Mouse (Mus musculus) bone marrow, adult 2 months (tissue): ENCODE results near the gene Faap100.

ENCODE experiments used
- CTCF ChIP-seq: fragments of 200-500 bp; IDR thresholded peaks from 2 replicates; pipeline ENCODE4 v1.5.1; 2011; ENCODE audit warnings: low read length, control low read depth; ENCODE audit not compliant: control insufficient read depth, insufficient read depth
- POLR2A ChIP-seq: fragments of 200-500 bp; IDR thresholded peaks from 2 replicates; pipeline ENCODE4 v1.6.1; 2011; ENCODE audit warnings: low read depth, mild to moderate bottlenecking, control low read depth, low read length, borderline replicate concordance; ENCODE audit not compliant: control insufficient read depth

GRCm38 (mm10) chr11:120380271-120380670 is 1.7 kb upstream of the Faap100 start:
- no peak for TF ChIP-seq CTCF
- TF ChIP-seq POLR2A: no peak
